Mouse (Mus musculus) mouse trophoblast stem cell (cell line): Measurements from ENCODE around the gene Arl8b.

Experiments used
- in situ Hi-C, 2 experiments: fragments of 300-500 bp; cut with MseI, MboI; formaldehyde crosslinking; loops; 2 replicates in 1 of 2; 3 replicates in 1 of 2; pipeline ENCODE4 v1.15.1; 2025

The Arl8b gene

DNA sequence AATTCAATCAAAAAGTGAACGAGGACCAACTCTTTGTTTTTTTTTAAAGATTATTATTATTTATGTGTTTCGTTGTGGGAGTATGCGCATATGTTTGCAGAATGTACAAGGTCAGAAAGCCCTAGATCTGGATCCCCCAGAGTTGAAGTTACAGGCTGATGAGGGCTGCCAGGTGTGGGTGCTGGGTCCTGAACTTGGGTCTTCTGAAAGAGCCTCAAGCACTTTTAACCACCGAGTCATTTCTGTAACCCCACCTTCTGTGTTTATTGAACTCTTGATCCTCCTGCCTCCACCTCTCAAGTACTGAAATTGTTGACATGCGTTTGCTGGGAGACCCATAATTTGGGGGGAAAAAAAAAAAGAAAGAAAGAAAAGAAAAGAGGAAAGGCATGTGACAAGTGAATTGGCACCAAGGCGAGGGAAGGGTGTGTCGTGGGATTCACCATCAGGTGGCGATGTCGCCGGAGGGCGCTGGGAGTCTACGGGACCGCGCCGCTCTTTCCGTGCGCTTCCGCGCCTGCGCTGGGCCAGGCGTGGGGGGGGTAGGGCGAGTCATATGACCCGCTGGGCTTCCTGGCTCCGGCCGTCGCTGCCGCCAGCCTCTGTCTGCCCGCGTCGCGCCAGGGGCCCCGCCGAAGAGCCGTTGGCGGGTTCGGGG, at the start of gene Arl8b:
Gene Arl8b, plus strand, starts transcription at position 574 of the 658 bp plus-strand sequence.
- in situ Hi-C loops: no loop called here

DNA sequence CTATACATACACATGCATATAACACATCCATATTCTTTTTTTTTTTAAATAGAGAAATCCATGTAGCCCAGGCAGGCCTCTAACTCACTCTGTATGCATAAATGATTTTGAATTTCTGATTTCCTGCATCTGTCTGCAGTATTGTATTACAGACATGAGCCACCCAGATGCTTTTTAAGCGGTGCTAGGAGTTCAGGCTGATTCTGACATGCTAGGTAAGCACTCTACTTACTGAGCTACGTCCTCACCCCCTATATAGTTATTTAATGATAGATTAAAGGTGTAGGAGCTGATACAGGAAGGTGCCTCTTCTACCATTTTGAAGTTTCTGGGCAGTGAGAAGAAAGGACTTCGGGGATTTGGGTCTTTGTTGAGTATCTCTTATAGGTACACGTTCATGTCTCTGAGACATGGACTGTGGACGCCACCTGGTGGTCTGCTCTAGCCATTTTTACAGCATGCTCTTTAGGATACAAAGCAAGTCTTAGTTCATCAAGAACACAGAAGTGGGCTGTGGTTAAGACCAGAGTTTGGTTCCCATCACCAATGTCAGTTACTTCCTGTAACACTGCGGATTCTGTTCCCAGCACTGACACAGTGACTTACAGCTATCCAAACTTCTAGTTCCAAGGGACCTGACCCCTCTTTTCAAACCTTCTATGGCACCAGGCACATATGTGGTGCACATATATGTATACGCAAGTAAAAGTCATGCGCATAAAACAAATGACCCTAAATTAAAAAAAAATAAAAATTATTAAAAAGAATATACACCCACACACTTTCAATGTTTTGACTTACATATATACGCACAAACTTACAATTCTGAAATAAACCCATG, 46.8 kb upstream of the Arl8b start:
- in situ Hi-C loops: no loop called here

- in situ Hi-C loops: no loop called here
These were observed 44.3 kb upstream of the Arl8b start for GRCm38 (mm10) chr6:108738463-108739203.

- in situ Hi-C loops: no loop called here
These were observed 42.3 kb upstream of the Arl8b start for GRCm38 (mm10) chr6:108740579-108740978.

GRCm38 (mm10) chr6:108743730-108744129, 39.2 kb upstream of the Arl8b start:
- in situ Hi-C loops: no loop called here

- in situ Hi-C loops: no loop called here
These were observed 31.6 kb upstream of the Arl8b start for GRCm38 (mm10) chr6:108751324-108751723.

DNA sequence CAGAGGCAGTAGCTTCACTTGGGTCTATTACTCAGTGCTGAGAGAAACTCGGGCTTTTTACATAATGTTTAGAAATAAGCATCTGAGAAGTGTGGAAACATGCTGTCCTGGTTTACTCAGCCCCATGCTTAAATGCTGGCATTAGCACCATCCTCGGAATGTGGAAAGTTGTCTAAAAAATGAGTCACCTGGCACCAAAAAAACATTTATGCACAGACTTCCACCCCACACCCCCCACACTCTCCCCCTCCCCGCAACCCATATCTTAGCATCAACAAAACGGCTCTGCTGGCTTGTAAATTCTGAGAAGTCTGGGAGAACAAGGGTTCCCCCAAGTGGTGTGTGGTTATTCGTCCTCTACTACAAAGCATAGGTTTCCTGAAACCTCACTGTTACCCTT, 30.5 kb upstream of the Arl8b start:
- in situ Hi-C loops: no loop called here

- in situ Hi-C loops: no loop called here
These were observed 29.4 kb upstream of the Arl8b start for GRCm38 (mm10) chr6:108753536-108753935.

GRCm38 (mm10) chr6:108754376-108754775, 28.5 kb upstream of the Arl8b start:
- in situ Hi-C loops: no loop called here

- in situ Hi-C loops: no loop called here
These were observed 27.0 kb upstream of the Arl8b start for GRCm38 (mm10) chr6:108755936-108756335.

DNA sequence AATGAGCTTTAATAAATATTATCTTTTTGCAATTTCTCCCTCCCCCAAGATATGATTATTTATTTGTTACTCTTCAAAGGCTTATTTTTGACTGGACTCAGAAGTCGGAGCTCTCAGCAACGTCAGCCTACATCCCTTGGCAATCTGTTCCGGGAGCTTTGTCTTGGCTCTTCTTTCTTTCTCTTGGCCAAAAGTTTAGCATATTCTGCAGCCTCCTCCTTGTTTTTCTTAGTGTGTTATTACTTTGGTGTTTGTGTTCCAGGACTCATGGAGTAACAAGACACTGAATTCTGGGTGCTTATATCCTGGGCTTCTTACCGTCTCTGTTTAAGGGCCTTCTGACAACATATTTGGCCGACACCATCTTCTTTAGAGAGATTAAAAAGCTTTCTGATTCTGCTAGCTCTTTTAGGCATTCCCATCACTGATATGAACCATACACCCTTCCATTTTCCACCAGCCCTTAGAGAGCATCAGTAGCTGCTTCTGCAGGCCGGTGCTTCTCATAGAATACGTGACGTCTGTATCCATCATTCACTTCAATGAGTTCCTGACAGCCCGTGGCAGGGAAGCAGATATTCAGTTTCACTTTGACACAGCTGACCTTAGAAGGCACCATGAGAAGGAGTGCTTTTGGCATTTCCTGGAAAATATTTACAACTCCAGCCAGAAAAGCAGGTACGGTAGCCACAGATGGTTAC, 23.8 kb upstream of the Arl8b start:
- in situ Hi-C loops: no loop called here

- in situ Hi-C loops: no loop called here
These were observed 23.2 kb upstream of the Arl8b start for GRCm38 (mm10) chr6:108759698-108760039.

DNA sequence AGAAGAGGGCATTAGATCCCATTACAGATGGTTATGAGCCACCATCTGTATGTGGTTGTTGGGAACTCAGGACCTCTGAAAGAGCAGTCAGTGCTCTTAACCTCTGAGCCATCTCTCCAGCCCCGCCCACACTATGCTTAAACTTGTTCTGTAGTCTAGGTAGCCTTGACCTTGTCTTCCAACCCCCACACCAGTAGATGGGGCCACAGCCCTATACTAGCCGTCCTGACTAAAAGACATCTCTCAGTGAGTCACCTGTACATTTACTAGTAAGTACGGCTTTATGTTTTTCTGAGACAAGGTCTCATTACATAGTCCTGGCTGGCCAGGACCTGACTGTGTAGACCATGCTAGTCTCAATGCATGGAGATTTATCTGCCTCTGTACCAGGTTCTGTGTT, 12.0 kb upstream of the Arl8b start:
- in situ Hi-C loops: no loop called here

- in situ Hi-C loops: no loop called here
These were observed 10.0 kb upstream of the Arl8b start for GRCm38 (mm10) chr6:108772913-108773312.

GRCm38 (mm10) chr6:108773480-108773879, 9.4 kb upstream of the Arl8b start:
- in situ Hi-C loops: no loop called here

DNA sequence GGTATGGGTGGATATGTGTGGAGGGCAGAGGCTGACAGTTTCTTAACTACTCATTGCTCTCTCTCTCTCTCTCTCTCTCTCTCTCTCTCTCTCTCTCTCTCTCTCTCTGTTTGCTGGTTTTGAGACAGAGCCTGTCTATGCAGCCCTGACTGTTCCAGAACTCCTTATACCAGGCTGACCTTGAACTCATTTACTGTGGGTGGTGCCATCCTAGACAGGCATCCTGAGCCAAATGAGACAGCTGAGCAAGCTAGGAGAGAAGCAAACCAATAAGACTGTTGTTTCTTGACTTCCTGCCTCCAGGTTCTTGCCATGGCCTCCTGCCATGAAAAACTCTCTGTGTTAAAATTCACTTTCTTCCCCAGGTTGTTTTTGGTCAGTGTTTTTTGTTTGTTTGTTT, 6.6 kb upstream of the Arl8b start:
- in situ Hi-C loops: no loop called here

DNA sequence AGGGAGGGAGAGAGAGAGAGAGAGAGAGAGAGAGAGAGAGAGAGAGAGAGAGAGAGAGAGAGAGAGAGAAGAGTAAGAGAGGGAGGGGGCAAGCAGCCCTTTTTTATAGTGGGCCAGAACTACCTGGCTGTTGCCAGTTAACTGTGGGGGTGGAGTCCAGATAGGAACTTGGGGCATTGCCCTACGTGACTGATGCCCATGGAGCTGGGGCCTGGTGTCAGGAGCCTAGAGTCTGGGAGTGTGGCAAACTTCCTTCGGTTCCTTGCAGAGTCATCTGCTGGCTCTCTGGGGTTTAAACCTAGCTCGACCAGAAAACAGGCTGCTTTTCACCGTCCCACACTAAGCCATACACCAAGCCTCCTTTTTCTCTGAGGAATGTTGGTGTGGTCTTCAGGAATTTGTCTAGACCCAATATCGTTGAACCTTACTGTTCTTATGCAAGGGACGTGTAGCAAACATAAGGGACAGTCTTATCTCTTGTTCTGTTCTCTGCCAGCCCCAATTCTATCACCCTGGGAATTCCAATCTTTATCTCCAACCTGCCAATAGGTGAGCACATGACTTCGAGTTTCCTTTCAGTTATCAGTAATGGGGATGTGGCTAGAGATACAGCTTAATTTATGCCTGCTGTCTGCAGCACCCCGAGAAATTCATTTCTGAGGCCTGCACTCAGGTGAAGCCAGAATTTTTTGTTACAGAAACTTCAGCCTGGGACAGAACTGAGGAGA, 5.2 kb upstream of the Arl8b start:
- in situ Hi-C loops: no loop called here

GRCm38 (mm10) chr6:108778399-108778798, 4.5 kb upstream of the Arl8b start:
- in situ Hi-C loops: no loop called here

- in situ Hi-C loops: no loop called here
These were observed 1.0 kb upstream of the Arl8b start for GRCm38 (mm10) chr6:108781865-108782264.

DNA sequence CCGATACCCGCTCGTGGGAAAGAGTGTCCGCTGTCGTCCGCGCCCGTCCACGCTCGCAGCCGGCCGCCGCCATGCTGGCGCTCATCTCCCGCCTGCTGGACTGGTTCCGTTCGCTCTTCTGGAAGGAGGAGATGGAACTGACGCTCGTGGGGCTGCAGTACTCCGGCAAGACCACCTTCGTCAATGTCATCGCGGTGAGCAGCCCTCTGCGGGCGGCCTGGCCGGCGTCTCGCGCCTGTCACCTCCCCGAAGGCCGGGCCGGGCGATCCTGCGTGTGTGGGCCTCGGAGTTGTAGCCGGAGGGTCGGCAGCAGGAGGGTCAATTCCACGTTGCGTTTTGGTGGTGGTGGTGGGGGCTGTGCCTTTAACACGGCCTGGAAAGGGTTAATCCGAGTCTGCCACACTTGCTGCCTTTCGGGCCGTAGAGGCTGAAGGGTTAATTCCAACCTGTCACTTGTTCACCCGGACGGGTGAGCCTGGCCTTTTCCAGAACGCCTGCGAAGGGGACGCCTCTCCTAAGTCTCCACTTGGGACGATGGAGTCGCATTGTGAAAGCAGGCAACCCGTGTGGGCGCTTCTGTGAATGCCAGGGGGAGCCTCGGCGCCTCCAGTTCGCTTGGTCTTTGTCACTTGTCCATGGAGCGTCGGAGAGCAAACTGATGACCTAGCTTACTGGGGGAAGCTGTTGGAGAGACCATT, 434 bp downstream of the Arl8b start:
- in situ Hi-C loops: no loop called here

- in situ Hi-C loops: no loop called here
These were observed 1.2 kb downstream of the Arl8b start for GRCm38 (mm10) chr6:108784056-108784455.
